Mouse (Mus musculus) midbrain, embryonic 16.5 days (tissue): ENCODE measurements around the gene Plet1. TPM values are rescaled to one million over a fixed set of nuclear protein-coding genes. Genes with fewer than 3 reads are reported as not detected.

Experiments
- ATAC-seq: fragments of 200-750 bp; cut with Nextera tagmentation; 2 replicates; pipeline ENCODE4 v1.8.0; 2017; ENCODE audit warnings: moderate TSS enrichment
- H3K27ac ChIP-seq: fragments of 300-500 bp; sonication (generic); 2 replicates; pipeline ENCODE4 v1.5.1; 2014; ENCODE audit warnings: mild to moderate bottlenecking, low read length, mixed read lengths
- H3K27me3 ChIP-seq: fragments of 300-500 bp; sonication (generic); 2 replicates; pipeline ENCODE4 v1.6.1; 2014; ENCODE audit warnings: low read depth, low read length, mixed read lengths; ENCODE audit not compliant: control insufficient read depth, insufficient read depth
- H3K36me3 ChIP-seq: fragments of 300-500 bp; sonication (generic); 2 replicates; pipeline ENCODE4 v1.6.1; 2014; ENCODE audit warnings: mild to moderate bottlenecking, low read length, moderate library complexity, mixed read lengths; ENCODE audit not compliant: control insufficient read depth, insufficient read depth
- H3K4me1 ChIP-seq: fragments of 300-500 bp; sonication (generic); 2 replicates; pipeline ENCODE4 v1.6.1; 2014; ENCODE audit warnings: mild to moderate bottlenecking, low read length, mixed read lengths; ENCODE audit not compliant: control insufficient read depth, insufficient read depth
- H3K4me2 ChIP-seq: fragments of 300-500 bp; sonication (generic); 2 replicates; pipeline ENCODE4 v1.6.1; 2014; ENCODE audit warnings: mild to moderate bottlenecking, low read length, mixed read lengths
- H3K4me3 ChIP-seq: fragments of 300-500 bp; sonication (generic); 2 replicates; pipeline ENCODE4 v1.5.1; 2014; ENCODE audit warnings: low read depth, mild to moderate bottlenecking, low read length, moderate library complexity, mixed read lengths
- H3K9ac ChIP-seq: fragments of 300-500 bp; sonication (generic); 2 replicates; pipeline ENCODE4 v1.6.1; 2014; ENCODE audit warnings: low read depth, low read length, mixed read lengths
- H3K9me3 ChIP-seq: fragments of 300-500 bp; sonication (generic); replicated peaks from 2 replicates; pipeline ENCODE4 v1.6.1; 2014; ENCODE audit warnings: mild to moderate bottlenecking, low read length, mixed read lengths; ENCODE audit not compliant: control insufficient read depth, poor library complexity, severe bottlenecking
- WGBS: fragments of 180-500 bp; shearing (Covaris S2); extraction: QIAGEN DNeasy Blood & Tissue Kit; methylation state at CpG from one replicate; pipeline ENCODE4 v1.1.7; 2014; 5-methylcytosine and 5-hydroxymethylcytosine counted together
- polyA plus RNA-seq: library from polyadenylated mRNA; unstranded; fragments of >200 nt; fragmentation: Nextera tagmentation; extraction: Ambion mirVana; gene quantifications from 2 replicates; pipeline ENCODE4 v1.2.1, GENCODE M21; 2015

Plet1 gene
- polyA plus RNA-seq, result 0.53 and 0.75 TPM in 2 replicates

GRCm38 (mm10) chr9:50494311-50494710 lies at the start of gene Plet1:
TSS of gene Plet1 (plus strand) at chr9:50494525.
- 91% methylated on average over 6 of the region's 6 CpGs for WGBS
- Histone ChIP-seq H3K4me2 (no peak within 1 kb of the TSS), H3K36me3 (no peaks in the 10 kb centered on the region), H3K9me3 (no peaks in the 10 kb centered on the region), H3K27me3 (no peaks in the 10 kb centered on the region), H3K27ac (no peak within 1 kb of the TSS), H3K4me1 (peaks cover 12% of the 10 kb centered on the region), H3K9ac (no peak within 1 kb of the TSS), H3K4me3 (no peak within 1 kb of the TSS)
- no peak for ATAC-seq

- no peak overlapping the region for H3K4me2 ChIP-seq
- peaks cover 7% of the 10 kb centered on the region for H3K4me1 ChIP-seq
- no peak overlapping the region for H3K4me3 ChIP-seq
- no peaks in the 10 kb centered on the region for H3K36me3 ChIP-seq
- 54% methylated on average over 13 of the region's 13 CpGs for WGBS
- H3K27ac ChIP-seq, result no peak overlapping the region
- H3K9me3 ChIP-seq, result no peaks in the 10 kb centered on the region
- no peak for ATAC-seq
- no peaks in the 10 kb centered on the region for H3K27me3 ChIP-seq
- H3K9ac ChIP-seq, result no peak overlapping the region
Observed at GRCm38 (mm10) chr9:50449048-50449447, 45.3 kb upstream of the Plet1 start.

- Histone ChIP-seq H3K27me3 (no peaks in the 10 kb centered on the region), H3K9ac (peak overlapping the region; percentile 10; the same call in 1 of the 2 replicates), H3K4me1 (peaks cover 7% of the 10 kb centered on the region), H3K27ac (peak overlapping the region; percentile 53), H3K36me3 (no peaks in the 10 kb centered on the region), H3K4me2 (peak overlapping the region; percentile 40), H3K4me3 (peak overlapping the region; percentile 23), H3K9me3 (no peaks in the 10 kb centered on the region)
- WGBS, result 26% methylated on average over 9 of the region's 9 CpGs
- peak; percentile 68; the same call in 1 of the 2 replicates for ATAC-seq
Observed at GRCm38 (mm10) chr9:50451456-50452218, 42.7 kb upstream of the Plet1 start.

GRCm38 (mm10) chr9:50452303-50452775 lies 42.0 kb upstream of the Plet1 start:
- Histone ChIP-seq H3K9ac (0 out of 2 replicates have a peak overlapping the region, but pooled peaks have one; percentile 10), H3K4me2 (peak overlapping the region; percentile 40), H3K27ac (peak overlapping the region; percentile 53; the same call in 1 of the 2 replicates), H3K36me3 (no peaks in the 10 kb centered on the region), H3K27me3 (no peaks in the 10 kb centered on the region), H3K4me3 (no peak overlapping the region; the same call in 1 of the 2 replicates), H3K4me1 (peaks cover 5% of the 10 kb centered on the region), H3K9me3 (no peaks in the 10 kb centered on the region)
- peak; percentile 70 for ATAC-seq
- WGBS, result 19% methylated on average over 10 of the region's 10 CpGs

DNA sequence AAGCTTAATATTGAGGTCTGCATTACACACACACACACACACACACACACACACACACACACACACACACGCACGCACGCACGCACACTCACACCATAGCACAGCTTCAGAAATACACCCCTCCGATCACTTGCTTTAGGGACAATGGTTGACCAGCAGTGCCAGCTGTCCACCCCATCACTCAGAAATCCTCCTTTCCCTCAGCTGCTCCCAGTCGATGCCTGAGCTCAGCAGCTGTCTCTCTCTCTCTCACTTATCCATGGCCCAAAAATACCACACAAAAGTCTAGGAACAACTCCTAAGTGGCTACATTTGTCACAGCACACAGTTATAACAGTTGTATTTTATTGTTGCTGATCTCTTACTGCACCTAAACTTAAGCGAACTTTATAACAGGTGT lies 36.7 kb upstream of the Plet1 start:
- no peak overlapping the region for H3K9ac ChIP-seq
- no peak overlapping the region for H3K4me2 ChIP-seq
- no peak overlapping the region for H3K27ac ChIP-seq
- ATAC-seq, result no peak
- no peaks in the 10 kb centered on the region for H3K9me3 ChIP-seq
- 76% methylated on average over 7 of the region's 7 CpGs for WGBS
- no peaks in the 10 kb centered on the region for H3K36me3 ChIP-seq
- no peak overlapping the region for H3K4me3 ChIP-seq
- peaks cover under 1% of the 10 kb centered on the region; the same call in 1 of the 2 replicates for H3K4me1 ChIP-seq
- H3K27me3 ChIP-seq, result no peaks in the 10 kb centered on the region

DNA sequence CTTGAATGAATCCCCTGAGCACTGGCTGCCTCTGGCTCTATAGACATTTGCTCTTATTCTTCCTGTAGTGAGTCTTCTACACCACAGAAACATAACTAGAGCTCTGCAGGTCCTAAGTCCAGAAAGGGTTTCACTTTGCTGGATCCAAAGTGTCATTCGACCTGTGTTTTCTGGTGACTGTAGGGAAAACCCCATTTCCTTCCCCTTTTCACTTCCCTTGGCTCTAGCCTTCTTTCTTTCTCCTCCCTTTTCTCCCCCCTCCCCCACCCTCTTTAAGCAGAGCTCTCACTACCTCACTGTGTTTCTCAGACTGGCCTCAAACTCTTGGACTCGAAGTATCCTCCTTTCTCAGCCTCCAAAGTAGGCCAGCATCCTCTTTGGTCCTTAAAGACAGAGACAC lies 34.8 kb upstream of the Plet1 start:
- Histone ChIP-seq H3K4me3 (no peak overlapping the region), H3K4me1 (peaks cover 3% of the 10 kb centered on the region; the same call in 1 of the 2 replicates), H3K27ac (no peak overlapping the region), H3K27me3 (no peaks in the 10 kb centered on the region), H3K36me3 (no peaks in the 10 kb centered on the region), H3K9ac (no peak overlapping the region), H3K4me2 (no peak overlapping the region), H3K9me3 (no peaks in the 10 kb centered on the region)
- WGBS, result 64% methylated on average over 2 of the region's 2 CpGs
- ATAC-seq, result no peak

- no peak for ATAC-seq
- H3K27ac ChIP-seq, result no peak overlapping the region
- WGBS, result 41% methylated on average over 19 of the region's 19 CpGs
- H3K9me3 ChIP-seq, result no peaks in the 10 kb centered on the region
- H3K27me3 ChIP-seq, result no peaks in the 10 kb centered on the region
- H3K36me3 ChIP-seq, result no peaks in the 10 kb centered on the region
- no peak overlapping the region for H3K4me3 ChIP-seq
- H3K4me2 ChIP-seq, result peak overlapping the region; percentile 29; the same call in 1 of the 2 replicates
- no peak overlapping the region for H3K9ac ChIP-seq
- H3K4me1 ChIP-seq, result peaks cover 3% of the 10 kb centered on the region; the same call in 1 of the 2 replicates
Observed at GRCm38 (mm10) chr9:50462494-50463204, 31.7 kb upstream of the Plet1 start.

DNA sequence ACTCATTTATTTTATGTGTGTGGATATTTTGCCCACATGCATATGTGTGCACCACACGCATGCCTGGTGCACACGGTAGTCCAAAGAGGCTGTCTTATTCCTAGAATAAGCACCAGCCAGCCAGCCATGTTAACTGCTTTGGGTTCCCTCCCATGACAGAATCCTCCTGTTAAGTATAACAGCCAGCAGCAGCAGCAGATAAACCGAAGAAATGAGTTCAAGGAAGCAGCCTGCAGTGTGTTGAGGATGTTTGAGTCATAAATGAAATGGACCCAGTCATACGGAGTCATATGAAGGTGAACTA lies 31.2 kb upstream of the Plet1 start:
- no peaks in the 10 kb centered on the region for H3K9me3 ChIP-seq
- peaks cover 3% of the 10 kb centered on the region; the same call in 1 of the 2 replicates for H3K4me1 ChIP-seq
- H3K36me3 ChIP-seq, result no peaks in the 10 kb centered on the region
- H3K27me3 ChIP-seq, result no peaks in the 10 kb centered on the region
- no peak overlapping the region for H3K9ac ChIP-seq
- H3K4me3 ChIP-seq, result no peak overlapping the region
- H3K4me2 ChIP-seq, result no peak overlapping the region
- WGBS, result 36% methylated on average over 4 of the region's 4 CpGs
- H3K27ac ChIP-seq, result no peak overlapping the region
- no peak for ATAC-seq
